Mouse (Mus musculus) adrenal gland, postnatal 4 days (tissue): ENCODE results near the gene Rapgefl1. TPM values are rescaled to one million over a fixed set of nuclear protein-coding genes. Genes with fewer than 3 reads are reported as not detected.

Experiments used
- total RNA-seq, 2 experiments: library from RNA; stranded (reverse); gene quantifications; 2 replicates each; pipeline ENCODE4 v1.2.3; 2021

Gene Rapgefl1
- total RNA-seq, 2 experiments from 2014 or later: 2.6 to 3.0 TPM

Other genes with a start within 250 kb of the Rapgefl1 start
- 10 to 100 TPM; 74.7 to 84.1 TPM for gene Ormdl3, start 249.4 kb upstream of the Rapgefl1 start, total RNA-seq
- gene Lrrc3c, start 238.5 kb upstream of the Rapgefl1 start, total RNA-seq: not detected
- 10 to 100 TPM; 23.3 to 26.6 TPM for gene Gm12355, start 211.1 kb upstream of the Rapgefl1 start, total RNA-seq
- gene Gsdma3, start 210.4 kb upstream of the Rapgefl1 start, total RNA-seq: 10 to 100 TPM; 12.0 to 14.5 TPM
- under 1 TPM; 0.25 to 0.48 TPM for gene Gsdma2, start 190.0 kb upstream of the Rapgefl1 start, total RNA-seq
- not detected for gene Gsdma, start 172.4 kb upstream of the Rapgefl1 start, total RNA-seq
- 100 to 1,000 TPM; 137 to 147 TPM for gene Psmd3, start 154.2 kb upstream of the Rapgefl1 start, total RNA-seq
- gene Csf3, start 135.5 kb upstream of the Rapgefl1 start, total RNA-seq: not detected
- gene Med24, start 107.3 kb upstream of the Rapgefl1 start, total RNA-seq: 10 to 100 TPM; 75.7 to 84.8 TPM
- gene Thra, start 96.1 kb upstream of the Rapgefl1 start, total RNA-seq: 100 to 1,000 TPM; 181 to 195 TPM
- gene Nr1d1, start 61.5 kb upstream of the Rapgefl1 start, total RNA-seq: 100 to 1,000 TPM; 104 to 115 TPM
- 100 to 1,000 TPM; 119 to 121 TPM for gene Msl1, start 41.3 kb upstream of the Rapgefl1 start, total RNA-seq
- gene Casc3, start 31.9 kb upstream of the Rapgefl1 start, total RNA-seq: 10 to 100 TPM; 45.2 to 54.8 TPM
- 10 to 100 TPM; 18.4 to 19.7 TPM for gene Wipf2, start 26.9 kb downstream of the Rapgefl1 start, total RNA-seq
- gene Cdc6, start 71.0 kb downstream of the Rapgefl1 start, total RNA-seq: 1 to 10 TPM; 7.5 to 9.1 TPM
- 10 to 100 TPM; 46.4 to 50.6 TPM for gene Rara, start 91.0 kb downstream of the Rapgefl1 start, total RNA-seq
- 1 to 10 TPM in 1 of 2 experiments, under 1 TPM in 1; 0.50 to 1.0 TPM for gene Gjd3, start 146.2 kb downstream of the Rapgefl1 start, total RNA-seq
- gene Top2a, start 187.4 kb downstream of the Rapgefl1 start, total RNA-seq: 100 to 1,000 TPM in 1 of 2 experiments, 10 to 100 TPM in 1; 97.3 to 114 TPM
- gene Igfbp4, start 204.5 kb downstream of the Rapgefl1 start, total RNA-seq: 100 to 1,000 TPM; 223 to 254 TPM